Mouse (Mus musculus) intestine, embryonic 16.5 days (tissue): ENCODE results near the gene 4930449I24Rik. TPM values are rescaled to one million over a fixed set of nuclear protein-coding genes. Genes with fewer than 3 reads are reported as not detected.
"Not testable (repeated sequence)": the region's sequence is repeated elsewhere in the genome, so short reads cannot be mapped to it uniquely, and the experiment has no call there.

Experiments used
- ATAC-seq: fragments of 200-750 bp; cut with Nextera tagmentation; 2 replicates; pipeline ENCODE4 v1.8.0; 2017; ENCODE audit warnings: moderate TSS enrichment, moderate library complexity
- H3K27ac ChIP-seq: fragments of 300-500 bp; sonication (generic); 2 replicates; pipeline ENCODE4 v1.5.1; 2014; ENCODE audit warnings: mild to moderate bottlenecking, low read length
- H3K27me3 ChIP-seq: fragments of 300-500 bp; sonication (generic); replicated peaks from 2 replicates; pipeline ENCODE4 v1.6.1; 2014; ENCODE audit warnings: low read length, control low read depth, mixed read lengths; ENCODE audit not compliant: control insufficient read depth, insufficient read depth
- H3K36me3 ChIP-seq: fragments of 300-500 bp; sonication (generic); 2 replicates; pipeline ENCODE4 v1.6.1; 2014; ENCODE audit warnings: low read length, control low read depth; ENCODE audit not compliant: control insufficient read depth, insufficient read depth
- H3K4me1 ChIP-seq: fragments of 300-500 bp; sonication (generic); 2 replicates; pipeline ENCODE4 v1.6.1; 2014; ENCODE audit warnings: low read length, control low read depth, mixed read lengths; ENCODE audit not compliant: control insufficient read depth, insufficient read depth
- H3K4me2 ChIP-seq: fragments of 300-500 bp; sonication (generic); 2 replicates; pipeline ENCODE4 v1.6.1; 2014; ENCODE audit warnings: low read depth, low read length, control low read depth
- H3K4me3 ChIP-seq: fragments of 300-500 bp; sonication (generic); 2 replicates; pipeline ENCODE4 v1.5.1; 2014; ENCODE audit warnings: mild to moderate bottlenecking, low read length
- H3K9ac ChIP-seq: fragments of 300-500 bp; sonication (generic); 2 replicates; pipeline ENCODE4 v1.6.1; 2014; ENCODE audit warnings: low read depth, low read length
- H3K9me3 ChIP-seq: fragments of 300-500 bp; sonication (generic); 2 replicates; pipeline ENCODE4 v1.6.1; 2016; ENCODE audit warnings: low read length, control low read depth; ENCODE audit not compliant: control insufficient read depth
- WGBS: fragments of 180-500 bp; shearing (Covaris S2); extraction: QIAGEN DNeasy Blood & Tissue Kit; methylation state at CpG from one replicate; pipeline ENCODE4 v1.1.7; 2014; 5-methylcytosine and 5-hydroxymethylcytosine counted together
- polyA plus RNA-seq: library from polyadenylated mRNA; unstranded; fragments of >200 nt; fragmentation: Nextera tagmentation; extraction: Ambion mirVana; gene quantifications from 2 replicates; pipeline ENCODE4 v1.2.1, GENCODE M21; 2015

4930449I24Rik gene
- not detected in 2 replicates for polyA plus RNA-seq

DNA sequence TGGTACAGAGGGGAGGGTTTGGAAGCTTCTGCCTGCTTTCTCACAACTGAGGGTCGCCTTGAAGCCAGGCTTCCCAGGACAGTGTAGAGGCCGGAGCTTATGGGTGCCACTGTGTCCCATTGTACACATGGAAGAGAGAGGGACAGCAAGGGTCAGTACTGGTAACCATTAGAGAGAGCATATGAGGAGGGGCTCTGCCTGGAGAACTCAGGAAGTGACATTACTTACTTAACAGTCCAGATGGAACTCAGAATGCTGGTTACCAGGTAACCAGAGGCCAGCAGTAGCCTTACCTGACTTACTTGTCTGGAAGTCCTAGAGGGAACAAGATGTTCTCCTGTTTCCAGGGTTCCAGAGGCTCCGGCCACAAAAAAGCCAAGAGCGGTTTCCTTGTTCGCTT lies at the start of gene 4930449I24Rik:
Gene 4930449I24Rik, plus strand, starts transcription at position 301 of the 400 bp plus-strand sequence.
- no CpG with 5 or more reads among the region's 5 CpGs for WGBS
- not testable (repeated sequence) for H3K4me3 ChIP-seq, H3K36me3 ChIP-seq, H3K27ac ChIP-seq, H3K9me3 ChIP-seq, H3K4me2 ChIP-seq, ATAC-seq, H3K4me1 ChIP-seq, H3K9ac ChIP-seq, H3K27me3 ChIP-seq

DNA sequence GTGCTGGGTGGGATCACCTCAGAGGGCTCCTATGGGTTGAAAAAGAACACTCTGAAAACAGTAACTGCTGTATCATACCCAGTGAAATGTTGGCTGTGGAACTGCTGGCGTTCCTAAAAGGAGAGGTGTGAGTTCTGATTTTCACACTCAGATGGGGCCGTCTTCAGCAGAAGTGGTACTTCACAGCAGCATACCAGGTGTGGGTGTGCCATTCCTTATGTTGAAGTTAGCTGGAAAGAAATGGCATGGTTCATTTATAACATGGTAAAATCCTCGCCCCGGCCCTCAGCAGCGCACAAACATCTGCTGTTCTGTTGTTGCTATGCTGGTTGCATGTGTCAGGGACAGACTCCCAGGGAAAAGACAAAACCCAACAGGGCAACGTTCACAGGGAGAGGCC lies 48.6 kb upstream of the 4930449I24Rik start:
- 90% methylated on average over 6 of the region's 6 CpGs for WGBS
- Histone ChIP-seq H3K36me3 (no peaks in the 10 kb centered on the region), H3K4me1 (no peaks in the 10 kb centered on the region), H3K9ac (no peak overlapping the region), H3K27ac (no peak overlapping the region), H3K9me3 (no peaks in the 10 kb centered on the region), H3K4me2 (no peak overlapping the region), H3K27me3 (no peaks in the 10 kb centered on the region), H3K4me3 (no peak overlapping the region)
- ATAC-seq: no peak

DNA sequence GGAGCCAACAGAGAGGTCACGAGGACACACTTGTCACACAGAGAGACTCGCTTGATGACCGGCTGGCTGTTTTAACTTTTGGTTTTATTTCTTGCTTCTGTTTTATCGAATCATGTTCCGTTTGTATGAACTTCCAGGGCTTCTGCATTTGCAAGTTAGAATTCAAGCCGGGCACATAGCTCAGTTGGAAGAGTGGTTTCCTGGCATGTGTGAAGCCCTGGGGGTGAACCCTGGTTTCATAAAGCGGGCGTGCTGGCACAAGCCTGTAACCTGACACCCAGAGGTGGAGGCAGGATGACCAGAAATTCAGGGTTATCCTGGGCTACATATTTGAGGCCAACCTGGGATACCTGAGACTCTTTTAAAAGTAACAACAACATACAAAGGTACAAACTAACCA lies 40.6 kb upstream of the 4930449I24Rik start:
- no peak overlapping the region for H3K9ac ChIP-seq
- no peak overlapping the region for H3K4me3 ChIP-seq
- no peak overlapping the region for H3K4me2 ChIP-seq
- H3K4me1 ChIP-seq: no peaks in the 10 kb centered on the region
- H3K9me3 ChIP-seq: no peaks in the 10 kb centered on the region
- WGBS: 80% methylated on average over 8 of the region's 8 CpGs
- ATAC-seq: no peak
- no peaks in the 10 kb centered on the region for H3K27me3 ChIP-seq
- no peaks in the 10 kb centered on the region for H3K36me3 ChIP-seq
- H3K27ac ChIP-seq: no peak overlapping the region

DNA sequence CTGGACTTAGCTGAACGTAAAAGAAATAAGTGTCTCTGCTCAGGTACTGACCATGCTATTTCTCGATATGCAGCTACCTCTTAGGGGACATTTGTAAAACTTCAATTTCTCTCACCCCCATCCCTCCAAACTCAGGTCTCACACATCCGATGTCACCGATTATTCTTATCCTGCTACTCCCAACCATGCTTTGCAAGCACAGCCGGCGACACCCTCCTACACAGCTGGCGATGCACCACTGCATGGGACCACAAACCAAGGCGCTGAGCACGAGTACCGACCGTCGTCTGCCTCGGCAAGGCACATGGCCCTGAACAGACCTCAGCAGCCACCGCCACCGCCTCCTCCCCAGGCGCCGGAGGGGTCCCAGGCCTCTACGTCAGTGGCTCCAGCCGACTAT lies 35.5 kb upstream of the 4930449I24Rik start:
- Histone ChIP-seq H3K27ac (no peak overlapping the region), H3K4me3 (no peak overlapping the region), H3K27me3 (no peaks in the 10 kb centered on the region), H3K9me3 (no peaks in the 10 kb centered on the region), H3K4me2 (no peak overlapping the region), H3K9ac (no peak overlapping the region), H3K4me1 (no peaks in the 10 kb centered on the region), H3K36me3 (no peaks in the 10 kb centered on the region)
- no peak for ATAC-seq
- WGBS: 93% methylated on average over 19 of the region's 19 CpGs

DNA sequence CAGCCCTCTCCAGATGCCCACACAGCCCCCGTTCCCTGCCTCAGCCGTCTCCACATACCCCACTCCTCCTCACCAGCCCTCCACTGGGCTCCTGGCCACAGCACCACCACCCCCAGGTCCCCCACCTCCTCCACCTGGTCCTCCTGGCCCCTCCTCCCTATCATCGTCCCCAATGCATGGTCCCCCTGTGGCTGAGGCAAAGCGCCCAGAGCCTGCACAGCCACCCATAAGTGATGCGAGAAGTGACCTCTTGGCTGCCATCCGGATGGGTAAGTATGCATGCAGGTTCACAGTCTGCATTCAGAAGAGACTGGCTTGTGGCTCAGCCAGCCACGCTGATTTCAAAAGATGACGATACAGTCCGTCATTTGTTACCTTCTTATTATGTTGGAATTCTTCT lies 33.9 kb upstream of the 4930449I24Rik start:
- H3K27ac ChIP-seq: no peak overlapping the region
- H3K4me2 ChIP-seq: no peak overlapping the region
- H3K9ac ChIP-seq: no peak overlapping the region
- no peaks in the 10 kb centered on the region for H3K9me3 ChIP-seq
- no peaks in the 10 kb centered on the region for H3K27me3 ChIP-seq
- WGBS: 93% methylated on average over 9 of the region's 9 CpGs
- no peak overlapping the region for H3K4me3 ChIP-seq
- no peak for ATAC-seq
- no peaks in the 10 kb centered on the region for H3K4me1 ChIP-seq
- H3K36me3 ChIP-seq: no peaks in the 10 kb centered on the region

DNA sequence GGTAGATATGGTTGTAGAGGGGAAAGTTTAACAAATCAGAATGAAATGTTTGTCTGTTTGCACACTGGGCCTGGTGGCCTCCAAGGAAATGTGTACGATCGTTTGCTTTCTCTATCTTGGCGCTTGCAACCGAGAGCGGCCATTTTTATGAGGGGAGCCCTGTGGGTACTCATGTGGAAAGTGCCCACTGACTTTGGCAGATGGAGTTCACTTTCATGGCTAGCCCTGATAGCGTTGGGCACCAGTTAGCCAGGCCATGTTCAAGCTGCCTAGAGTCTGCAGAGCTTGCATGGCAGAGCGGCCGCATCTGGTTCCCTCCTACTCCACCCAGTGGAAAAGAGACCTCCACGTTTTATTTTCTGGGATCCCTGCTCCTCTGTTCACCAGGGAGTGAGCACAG lies 31.4 kb upstream of the 4930449I24Rik start:
- no peaks in the 10 kb centered on the region for H3K4me1 ChIP-seq
- ATAC-seq: no peak

DNA sequence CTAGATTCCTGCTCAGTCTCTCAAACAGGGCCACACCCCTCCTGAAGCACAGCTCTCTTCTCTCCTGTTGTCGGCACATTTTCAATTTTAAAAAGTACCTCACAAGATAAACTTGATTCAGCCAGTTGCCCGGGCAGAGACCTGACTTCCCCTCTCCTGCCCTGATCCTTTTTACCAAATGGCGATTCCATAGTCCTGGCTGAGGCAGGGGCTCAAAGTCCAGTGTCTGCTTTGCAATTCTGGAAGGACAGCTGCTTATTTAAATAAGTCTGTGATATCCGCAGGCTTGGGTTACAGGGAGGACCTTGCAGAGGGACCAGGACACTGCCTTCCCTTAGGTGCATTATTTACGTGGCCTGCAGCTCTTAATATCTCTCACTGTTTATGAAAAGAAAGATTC lies 30.9 kb upstream of the 4930449I24Rik start:
- no peaks in the 10 kb centered on the region for H3K36me3 ChIP-seq
- no peak overlapping the region for H3K9ac ChIP-seq
- no peaks in the 10 kb centered on the region for H3K27me3 ChIP-seq
- no peaks in the 10 kb centered on the region for H3K9me3 ChIP-seq
- WGBS: 67% methylated on average over 5 of the region's 5 CpGs
- no peak overlapping the region for H3K4me3 ChIP-seq
- H3K27ac ChIP-seq: no peak overlapping the region
- H3K4me2 ChIP-seq: no peak overlapping the region
- H3K4me1 ChIP-seq: no peaks in the 10 kb centered on the region
- ATAC-seq: no peak

More for the DNA sequence above, 31.4 kb upstream of the 4930449I24Rik start:
- Histone ChIP-seq H3K36me3 (no peaks in the 10 kb centered on the region), H3K9me3 (no peaks in the 10 kb centered on the region), H3K4me3 (no peak overlapping the region), H3K9ac (no peak overlapping the region), H3K27ac (no peak overlapping the region), H3K4me2 (no peak overlapping the region), H3K27me3 (no peaks in the 10 kb centered on the region)
- 80% methylated on average over 9 of the region's 9 CpGs for WGBS

DNA sequence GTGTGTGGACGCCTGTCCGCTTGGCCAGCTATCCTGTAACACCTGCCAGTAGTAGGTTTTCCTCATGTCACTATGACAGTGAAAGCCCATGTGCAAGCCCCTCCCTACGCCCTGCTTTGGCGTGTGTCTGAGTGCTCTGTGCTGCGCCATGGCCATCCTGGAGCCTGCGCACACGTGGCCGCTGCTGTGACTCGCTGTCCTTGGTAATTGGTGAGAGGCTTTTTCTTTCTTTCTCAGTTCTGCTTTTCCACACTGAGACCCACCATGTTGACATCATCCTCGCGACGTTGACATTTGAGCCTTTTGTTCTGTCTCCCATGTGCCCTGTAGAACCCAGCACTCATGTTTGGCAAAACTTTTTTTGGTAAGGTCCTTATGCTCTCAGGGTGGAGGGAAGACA lies 30.4 kb upstream of the 4930449I24Rik start:
- no peak overlapping the region for H3K4me2 ChIP-seq
- H3K4me1 ChIP-seq: no peaks in the 10 kb centered on the region
- ATAC-seq: no peak
- 88% methylated on average over 12 of the region's 12 CpGs for WGBS
- H3K9me3 ChIP-seq: no peaks in the 10 kb centered on the region
- no peaks in the 10 kb centered on the region for H3K27me3 ChIP-seq
- no peak overlapping the region for H3K9ac ChIP-seq
- no peak overlapping the region for H3K4me3 ChIP-seq
- H3K36me3 ChIP-seq: no peaks in the 10 kb centered on the region
- no peak overlapping the region for H3K27ac ChIP-seq

DNA sequence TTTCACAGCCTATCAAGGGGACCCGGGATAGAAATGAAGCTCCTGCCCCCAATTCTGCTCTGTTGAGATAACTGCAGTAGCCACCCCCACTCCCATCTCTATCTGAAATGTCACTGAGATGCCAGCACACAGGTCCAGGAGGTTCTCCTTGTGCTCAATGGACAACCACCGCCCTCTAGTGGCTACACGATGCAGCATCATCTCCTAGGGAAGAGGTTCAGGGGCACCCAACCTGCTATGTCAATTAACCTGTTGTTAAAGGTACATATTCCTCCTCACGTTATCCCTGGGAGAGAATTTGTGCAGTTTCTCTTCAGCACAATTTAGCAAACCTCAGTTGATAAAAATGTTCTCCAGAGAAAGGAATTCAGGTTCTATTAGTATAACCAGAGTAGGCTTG lies 22.6 kb upstream of the 4930449I24Rik start:
- H3K9me3 ChIP-seq, H3K27ac ChIP-seq, H3K4me1 ChIP-seq, H3K9ac ChIP-seq, ATAC-seq, H3K4me3 ChIP-seq, H3K27me3 ChIP-seq, H3K4me2 ChIP-seq, H3K36me3 ChIP-seq: not testable (repeated sequence)
- 3% methylated on average over 4 of the region's 4 CpGs for WGBS

DNA sequence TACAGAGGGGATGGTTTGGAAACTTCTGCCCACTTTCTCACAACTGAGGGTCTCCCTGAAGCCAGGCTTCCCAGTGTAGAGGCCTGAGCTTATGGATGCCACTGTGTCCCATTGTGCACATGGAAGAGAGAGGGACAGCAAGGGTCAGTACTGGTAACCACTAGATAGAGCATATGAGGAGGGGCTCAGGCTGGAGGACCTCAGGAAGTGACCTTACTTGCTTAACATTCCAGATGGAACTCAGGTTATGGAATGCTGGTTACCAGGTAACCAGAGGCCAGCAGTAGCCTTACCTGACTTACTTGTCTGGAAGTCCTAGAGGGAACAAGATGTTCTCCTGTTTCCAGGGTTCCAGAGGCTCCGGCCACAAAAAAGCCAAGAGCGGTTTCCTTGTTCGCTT lies 20.5 kb upstream of the 4930449I24Rik start, which contains the start of gene Gm6408:
Gene Gm6408, plus strand, starts transcription at position 301 of the 400 bp plus-strand sequence.
- H3K4me3 ChIP-seq, H3K36me3 ChIP-seq, H3K9me3 ChIP-seq, H3K4me2 ChIP-seq, H3K9ac ChIP-seq, H3K27me3 ChIP-seq, ATAC-seq, H3K4me1 ChIP-seq, H3K27ac ChIP-seq: not testable (repeated sequence)
- WGBS: no CpG with 5 or more reads among the region's 3 CpGs
